ENCODE assay signal across 8 mouse cellular contexts in the genomic region with DNA sequence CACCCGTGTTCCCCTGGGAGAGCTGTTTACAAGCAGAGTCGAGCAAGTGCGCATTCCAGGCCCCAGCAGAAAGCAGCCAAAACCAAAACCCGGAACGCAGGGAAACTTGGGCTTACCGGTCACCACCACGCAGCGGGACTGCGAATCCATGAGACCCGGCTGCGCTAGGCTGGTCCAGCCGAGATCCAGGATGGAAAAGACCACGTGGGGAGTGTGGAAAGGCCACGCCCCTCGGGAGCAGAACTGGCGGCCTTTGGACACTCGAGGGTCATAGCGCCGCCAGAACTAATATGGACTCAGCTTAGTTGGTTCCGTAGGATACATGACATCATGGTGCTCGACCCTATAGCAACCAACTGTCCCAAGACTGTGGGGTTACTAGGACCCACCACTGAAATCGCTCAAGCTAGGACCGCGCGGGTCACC. TPM values are rescaled to one million over a fixed set of nuclear protein-coding genes. Genes with fewer than 3 reads are reported as not detected.
A peak's percentile ranks its signal among the peaks of the same experiment; 100 is the strongest.
DNase-seq lines count a peak whose midpoint lies in the region; ATAC-seq and TF ChIP-seq lines count a peak whose summit lies in the region.

A gene (minus strand): TSS at position 206 of the 426 bp plus-strand sequence.

- ATAC-seq in embryonic facial prominence, embryonic 13.5 days (ENCODE audit: insufficient number of reproducible peaks, insufficient read depth, low FRiP score, low TSS enrichment, low read depth) = no peak
- ATAC-seq in heart, embryonic 12.5 days (ENCODE audit: insufficient number of reproducible peaks, low FRiP score) = peak; percentile 68
- peak; percentile 51 for ATAC-seq in kidney, embryonic 14.5 days (ENCODE audit: low FRiP score, low TSS enrichment)
- ATAC-seq in lung, embryonic 14.5 days (ENCODE audit: insufficient read depth) = peak; percentile 75
- ATAC-seq in erythroblast, adult 5-6 weeks (replicated peaks; ENCODE audit: low FRiP score, poor library complexity, severe bottlenecking) = no peak

- peak within 1 kb of the TSS; percentile 71 for H3K4me2 ChIP-seq in embryonic facial prominence, embryonic 13.5 days
- peak within 1 kb of the TSS; percentile 82 for H3K4me2 ChIP-seq in heart, embryonic 12.5 days
- H3K4me2 ChIP-seq in kidney, embryonic 14.5 days (replicated peaks; ENCODE audit: low read depth, low read length) = peak within 1 kb of the TSS; percentile 68
- H3K4me2 ChIP-seq in lung, embryonic 14.5 days = peak within 1 kb of the TSS; percentile 68

- H3K27me3 ChIP-seq in embryonic facial prominence, embryonic 13.5 days = peaks cover 20% of the 10 kb centered on the region
- peaks cover 5% of the 10 kb centered on the region for H3K27me3 ChIP-seq in heart, embryonic 12.5 days (replicated peaks)
- no peaks in the 10 kb centered on the region for H3K27me3 ChIP-seq in kidney, embryonic 14.5 days (ENCODE audit: control insufficient read depth, insufficient read depth, low read length)
- H3K27me3 ChIP-seq in lung, embryonic 14.5 days (ENCODE audit: insufficient read depth, low read length) = peaks cover 4% of the 10 kb centered on the region; the same call in 1 of the 2 replicates

- WGBS in embryonic facial prominence, embryonic 13.5 days = 6% methylated on average over 25 of the region's 25 CpGs
- 5% methylated on average over 25 of the region's 25 CpGs for WGBS in heart, embryonic 12.5 days
- WGBS in kidney, embryonic 14.5 days = 5% methylated on average over 25 of the region's 25 CpGs
- 7% methylated on average over 25 of the region's 25 CpGs for WGBS in lung, embryonic 14.5 days

- 0 out of 2 replicates have a peak within 1 kb of the TSS, but pooled peaks have one; percentile 11 for H3K27ac ChIP-seq in embryonic facial prominence, embryonic 13.5 days
- H3K27ac ChIP-seq in heart, embryonic 12.5 days (ENCODE audit: poor library complexity, severe bottlenecking) = no peak within 1 kb of the TSS
- peak within 1 kb of the TSS; percentile 37; the same call in 1 of the 2 replicates for H3K27ac ChIP-seq in kidney, embryonic 14.5 days (ENCODE audit: low read depth, low read length)
- no peak within 1 kb of the TSS for H3K27ac ChIP-seq in lung, embryonic 14.5 days (ENCODE audit: low read depth)

- TF ChIP-seq CTCF in lung, embryonic 14.5 days (IDR thresholded peaks at IDR 0.05; ENCODE audit: low read depth) = no peak

- H3K36me3 ChIP-seq in embryonic facial prominence, embryonic 13.5 days = no peaks in the 10 kb centered on the region
- no peaks in the 10 kb centered on the region for H3K36me3 ChIP-seq in heart, embryonic 12.5 days
- H3K36me3 ChIP-seq in kidney, embryonic 14.5 days (ENCODE audit: control insufficient read depth, insufficient read depth, low read length) = no peaks in the 10 kb centered on the region
- H3K36me3 ChIP-seq in lung, embryonic 14.5 days (ENCODE audit: insufficient read depth) = no peaks in the 10 kb centered on the region

- H3K4me1 ChIP-seq in embryonic facial prominence, embryonic 13.5 days = peaks cover 30% of the 10 kb centered on the region
- peaks cover 20% of the 10 kb centered on the region for H3K4me1 ChIP-seq in heart, embryonic 12.5 days (replicated peaks)
- peaks cover 26% of the 10 kb centered on the region for H3K4me1 ChIP-seq in kidney, embryonic 14.5 days (ENCODE audit: control insufficient read depth, insufficient read depth, low read length)
- H3K4me1 ChIP-seq in lung, embryonic 14.5 days (ENCODE audit: insufficient read depth) = peaks cover 10% of the 10 kb centered on the region

- DNase-seq in thymus, postnatal 14 days = peak; percentile 56
- DNase-seq in thymus, adult 18-20 months = no peak
- DNase-seq in lung, embryonic 14.5 days = peak; percentile 57
- peak; percentile 37 for DNase-seq in ovary, postnatal 36 days (ENCODE audit: low spot score)

- H3K9ac ChIP-seq in embryonic facial prominence, embryonic 13.5 days = peak within 1 kb of the TSS; percentile 49; the same call in 1 of the 2 replicates
- H3K9ac ChIP-seq in heart, embryonic 12.5 days = peak within 1 kb of the TSS; percentile 55
- H3K9ac ChIP-seq in kidney, embryonic 14.5 days (ENCODE audit: low read depth, low read length) = 0 out of 2 replicates have a peak within 1 kb of the TSS, but pooled peaks have one; percentile 2
- no peak within 1 kb of the TSS; the same call in 1 of the 2 replicates for H3K9ac ChIP-seq in lung, embryonic 14.5 days

- peak within 1 kb of the TSS; percentile 38 for H3K4me3 ChIP-seq in embryonic facial prominence, embryonic 13.5 days
- peak within 1 kb of the TSS; percentile 48 for H3K4me3 ChIP-seq in heart, embryonic 12.5 days
- H3K4me3 ChIP-seq in kidney, embryonic 14.5 days (ENCODE audit: low read length) = peak within 1 kb of the TSS; percentile 27
- H3K4me3 ChIP-seq in lung, embryonic 14.5 days (ENCODE audit: low read depth, low read length) = peak within 1 kb of the TSS; percentile 28

- no peaks in the 10 kb centered on the region; the same call in 1 of the 2 replicates for H3K9me3 ChIP-seq in embryonic facial prominence, embryonic 13.5 days
- H3K9me3 ChIP-seq in heart, embryonic 12.5 days (replicated peaks) = no peaks in the 10 kb centered on the region
- no peaks in the 10 kb centered on the region for H3K9me3 ChIP-seq in kidney, embryonic 14.5 days (ENCODE audit: control insufficient read depth, low read length)
- no peaks in the 10 kb centered on the region for H3K9me3 ChIP-seq in lung, embryonic 14.5 days (ENCODE audit: low read depth, low read length)

RNA-seq across cellular contexts. Expression of the gene that starts here (rescaled TPM):
- 0.31 TPM in 1 of 2 replicates, not detected in the other for polyA plus RNA-seq in embryonic facial prominence, embryonic 13.5 days (2015; fragmentation: Nextera tagmentation; extraction: Ambion mirVana)
- polyA plus RNA-seq in heart, embryonic 12.5 days (2016; fragmentation: Nextera tagmentation; extraction: Ambion mirVana) = 0.50 TPM in 1 of 2 replicates, not detected in the other
- not detected in 2 replicates for polyA plus RNA-seq in kidney, embryonic 14.5 days (2014; fragmentation: Nextera tagmentation; extraction: Ambion mirVana)
- polyA plus RNA-seq in lung, embryonic 14.5 days (2014; fragmentation: Nextera tagmentation; extraction: Ambion mirVana) = not detected in 2 replicates
- not detected in 2 replicates for total RNA-seq in erythroblast, adult 5-6 weeks (2015; ENCODE audit: low replicate concordance)
- not detected in 2 replicates for total RNA-seq in erythroblast, adult 5-6 weeks (2017; ENCODE audit: low replicate concordance)

Comparison
In these comparisons a context has a peak if more than half of its experiments do, and no peak if none do; other contexts are left out.
1. DNase-seq: peak in thymus, postnatal 14 days (single experiment) and ovary, postnatal 36 days (single experiment); none in thymus, adult 18-20 months (0 of 2).
2. Peak in ATAC-seq, H3K4me3 ChIP-seq, H3K9ac ChIP-seq and H3K4me2 ChIP-seq in heart, embryonic 12.5 days; RNA of the gene not detected or under 1 TPM.
3. Peak in ATAC-seq, H3K4me3 ChIP-seq, H3K27ac ChIP-seq, H3K9ac ChIP-seq and H3K4me2 ChIP-seq in kidney, embryonic 14.5 days; RNA of the gene not detected or under 1 TPM.
4. Peak in DNase-seq, ATAC-seq, H3K4me3 ChIP-seq and H3K4me2 ChIP-seq in lung, embryonic 14.5 days; RNA of the gene not detected or under 1 TPM.
5. Peak in every context shown above with its lines, with median percentiles within 50 percentile points of each other: H3K4me2 ChIP-seq and H3K4me3 ChIP-seq.